Mouse (Mus musculus) mouse trophoblast stem cell (cell line): Measurements from ENCODE around the gene Gm11562.

Source experiments
- in situ Hi-C, 2 experiments: fragments of 300-500 bp; cut with MseI, MboI; formaldehyde crosslinking; loops; 2 replicates in 1 of 2; 3 replicates in 1 of 2; pipeline ENCODE4 v1.15.1; 2025

Gene Gm11562

GRCm38 (mm10) chr11:99585096-99585495 is 35.1 kb downstream of the Gm11562 start:
- in situ Hi-C loops, result no loop called here

GRCm38 (mm10) chr11:99583245-99583704 is 37.0 kb downstream of the Gm11562 start, which contains the start of gene Krtap1-4:
Gene Krtap1-4 (minus strand): TSS chr11:99583654.
- in situ Hi-C loops, result no loop called here

- in situ Hi-C loops, result no loop called here
Measured at GRCm38 (mm10) chr11:99581564-99581963, 38.7 kb downstream of the Gm11562 start.

- in situ Hi-C loops, result no loop called here
Measured at GRCm38 (mm10) chr11:99581051-99581450, 39.2 kb downstream of the Gm11562 start.

GRCm38 (mm10) chr11:99580636-99581035 is 39.6 kb downstream of the Gm11562 start, which contains the start of gene Krtap1-5:
Gene Krtap1-5 (minus strand): TSS chr11:99581016.
- in situ Hi-C loops, result no loop called here

GRCm38 (mm10) chr11:99574106-99574505 is 46.1 kb downstream of the Gm11562 start:
- in situ Hi-C loops, result loop anchor here in 1 of 2 experiments (10.0 kb wide), 1 partner anchor 109 kb away; no protein-coding TSS in a partner anchor

- in situ Hi-C loops, result loop anchor here in 1 of 2 experiments (10.0 kb wide), 1 partner anchor 108 kb away; no protein-coding TSS in a partner anchor
Measured at GRCm38 (mm10) chr11:99573164-99573563, 47.1 kb downstream of the Gm11562 start.
